Mouse (Mus musculus): ENCODE measurements around the gene Polr2l. TPM values are rescaled to one million over a fixed set of nuclear protein-coding genes. Genes with fewer than 3 reads are reported as not detected.

Gene Polr2l
- polyA plus RNA-seq, 1 experiment from 2014 or later: 72.9 TPM

- no peak overlapping the region for H3K9ac ChIP-seq (ENCODE audit: low read depth, low read length)
- H3K36me3 ChIP-seq (ENCODE audit: control insufficient read depth, insufficient read depth, low read length): peaks cover 7% of the 10 kb centered on the region
- no peak for ATAC-seq (replicated peaks; ENCODE audit: insufficient number of reproducible peaks, low FRiP score, low TSS enrichment)
- WGBS (ENCODE audit: insufficient replicate concordance): 75% methylated on average over 15 of the region's 15 CpGs
- no peak overlapping the region for H3K4me3 ChIP-seq (ENCODE audit: low read depth, low read length)
- H3K4me1 ChIP-seq (ENCODE audit: control insufficient read depth, insufficient read depth, low read length): peaks cover 28% of the 10 kb centered on the region
- H3K27ac ChIP-seq (ENCODE audit: low read depth, low read length): no peak overlapping the region
- H3K9me3 ChIP-seq (replicated peaks; ENCODE audit: control insufficient read depth, low read length): no peaks in the 10 kb centered on the region
- H3K4me2 ChIP-seq: no peak overlapping the region
- peaks cover 27% of the 10 kb centered on the region for H3K27me3 ChIP-seq (ENCODE audit: control insufficient read depth, insufficient read depth, low read length)
Measured at GRCm38 (mm10) chr7:141457986-141458660, 16.8 kb downstream of the Polr2l start.

GRCm38 (mm10) chr7:141457236-141457635 is 17.7 kb downstream of the Polr2l start:
- H3K36me3 ChIP-seq (ENCODE audit: control insufficient read depth, insufficient read depth, low read length): peaks cover 7% of the 10 kb centered on the region
- no peaks in the 10 kb centered on the region for H3K9me3 ChIP-seq (replicated peaks; ENCODE audit: control insufficient read depth, low read length)
- H3K9ac ChIP-seq (ENCODE audit: low read depth, low read length): no peak overlapping the region
- peaks cover 25% of the 10 kb centered on the region; the same call in 1 of the 2 replicates for H3K4me1 ChIP-seq (ENCODE audit: control insufficient read depth, insufficient read depth, low read length)
- H3K27ac ChIP-seq (ENCODE audit: low read depth, low read length): no peak overlapping the region
- no peak overlapping the region for H3K4me3 ChIP-seq (ENCODE audit: low read depth, low read length)
- H3K4me2 ChIP-seq: no peak overlapping the region
- ATAC-seq (replicated peaks; ENCODE audit: insufficient number of reproducible peaks, low FRiP score, low TSS enrichment): no peak
- peaks cover 20% of the 10 kb centered on the region for H3K27me3 ChIP-seq (ENCODE audit: control insufficient read depth, insufficient read depth, low read length)
- WGBS (ENCODE audit: insufficient replicate concordance): 89% methylated on average over 14 of the region's 14 CpGs

DNA sequence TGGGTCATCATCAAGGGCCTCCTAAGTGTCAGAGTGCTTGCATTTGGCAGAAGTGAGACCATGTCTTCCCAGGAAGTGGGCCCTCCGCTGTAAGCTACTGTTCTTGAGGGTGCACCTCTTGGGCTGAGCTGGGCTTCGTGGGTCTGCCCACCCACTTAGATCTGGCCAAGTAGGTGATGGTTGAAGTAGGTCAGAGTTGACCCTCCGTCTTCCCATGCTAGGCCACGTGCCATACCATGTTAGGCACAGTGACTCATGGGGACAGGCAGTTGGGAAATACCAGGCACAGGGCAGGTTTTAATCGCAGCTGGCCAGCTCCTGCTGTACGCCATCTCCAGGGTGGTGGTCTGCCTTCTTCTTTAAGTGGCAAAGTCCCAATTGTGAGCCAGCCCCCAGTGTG is 18.2 kb downstream of the Polr2l start:
- Histone ChIP-seq H3K4me3 (ENCODE audit: low read depth, low read length) (0 out of 2 replicates have a peak overlapping the region, but pooled peaks have one; percentile 58), H3K9ac (ENCODE audit: low read depth, low read length) (no peak overlapping the region)
- no peak for ATAC-seq (replicated peaks; ENCODE audit: insufficient number of reproducible peaks, low FRiP score, low TSS enrichment)

GRCm38 (mm10) chr7:141455610-141456314 is 19.2 kb downstream of the Polr2l start:
- Histone ChIP-seq H3K27ac (ENCODE audit: low read depth, low read length) (peak overlapping the region; percentile 73), H3K9me3 (replicated peaks; ENCODE audit: control insufficient read depth, low read length) (no peaks in the 10 kb centered on the region)
- WGBS (ENCODE audit: insufficient replicate concordance): 2% methylated on average over 23 of the region's 23 CpGs

More for the DNA sequence above, 18.2 kb downstream of the Polr2l start:
- Histone ChIP-seq H3K27me3 (ENCODE audit: control insufficient read depth, insufficient read depth, low read length) (peaks cover 15% of the 10 kb centered on the region), H3K36me3 (ENCODE audit: control insufficient read depth, insufficient read depth, low read length) (peaks cover 11% of the 10 kb centered on the region), H3K27ac (ENCODE audit: low read depth, low read length) (no peak overlapping the region), H3K4me2 (peak overlapping the region; percentile 84; the same call in 1 of the 2 replicates), H3K9me3 (replicated peaks; ENCODE audit: control insufficient read depth, low read length) (no peaks in the 10 kb centered on the region), H3K4me1 (ENCODE audit: control insufficient read depth, insufficient read depth, low read length) (peaks cover 24% of the 10 kb centered on the region; the same call in 1 of the 2 replicates)
- 84% methylated on average over 6 of the region's 6 CpGs for WGBS (ENCODE audit: insufficient replicate concordance)

GRCm38 (mm10) chr7:141454967-141455551 is 19.9 kb downstream of the Polr2l start, which contains the start of gene Pnpla2:
Gene Pnpla2, plus strand, starts transcription at chr7:141455198.
- under 1% methylated on average over 43 of the region's 45 CpGs for WGBS (ENCODE audit: insufficient replicate concordance)
- Histone ChIP-seq H3K27ac (ENCODE audit: low read depth, low read length) (peak within 1 kb of the TSS; percentile 73), H3K27me3 (ENCODE audit: control insufficient read depth, insufficient read depth, low read length) (0 out of 2 replicates have a peak, but pooled peaks cover 2% of the 10 kb centered on the region), H3K36me3 (ENCODE audit: control insufficient read depth, insufficient read depth, low read length) (peaks cover 19% of the 10 kb centered on the region), H3K9me3 (replicated peaks; ENCODE audit: control insufficient read depth, low read length) (no peaks in the 10 kb centered on the region), H3K9ac (ENCODE audit: low read depth, low read length) (peak within 1 kb of the TSS; percentile 65), H3K4me1 (ENCODE audit: control insufficient read depth, insufficient read depth, low read length) (peaks cover 14% of the 10 kb centered on the region; the same call in 1 of the 2 replicates), H3K4me3 (ENCODE audit: low read depth, low read length) (peak within 1 kb of the TSS; percentile 58), H3K4me2 (peak within 1 kb of the TSS; percentile 84)
- peak; percentile 83 for ATAC-seq (replicated peaks; ENCODE audit: insufficient number of reproducible peaks, low FRiP score, low TSS enrichment)

More at GRCm38 (mm10) chr7:141455610-141456314, 19.2 kb downstream of the Polr2l start:
- Histone ChIP-seq H3K4me3 (ENCODE audit: low read depth, low read length) (peak overlapping the region; percentile 58), H3K4me2 (peak overlapping the region; percentile 84), H3K27me3 (ENCODE audit: control insufficient read depth, insufficient read depth, low read length) (peaks cover 6% of the 10 kb centered on the region), H3K4me1 (ENCODE audit: control insufficient read depth, insufficient read depth, low read length) (peaks cover 15% of the 10 kb centered on the region; the same call in 1 of the 2 replicates), H3K9ac (ENCODE audit: low read depth, low read length) (peak overlapping the region; percentile 65), H3K36me3 (ENCODE audit: control insufficient read depth, insufficient read depth, low read length) (peaks cover 16% of the 10 kb centered on the region)
- ATAC-seq (replicated peaks; ENCODE audit: insufficient number of reproducible peaks, low FRiP score, low TSS enrichment): peak; percentile 43

DNA sequence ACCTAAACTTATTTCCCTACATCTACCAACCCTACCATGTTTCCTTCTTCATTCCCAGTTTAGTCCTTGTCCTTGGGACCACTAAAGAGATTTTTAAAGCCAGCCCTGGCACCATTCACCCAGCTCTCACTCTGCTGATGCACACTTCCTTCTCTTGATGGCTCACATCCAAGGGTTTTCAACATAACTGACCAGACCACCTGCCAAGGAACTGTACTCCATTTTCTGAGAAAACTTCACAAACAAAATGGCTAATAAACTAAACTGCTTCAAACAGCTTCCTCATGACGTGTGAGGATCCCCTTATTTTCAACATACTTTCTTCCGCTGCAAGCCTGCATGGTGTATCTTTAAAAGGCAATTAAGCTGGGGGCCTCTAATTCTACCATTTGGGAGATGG is 21.3 kb downstream of the Polr2l start:
- Histone ChIP-seq H3K4me1 (ENCODE audit: control insufficient read depth, insufficient read depth, low read length) (peaks cover 16% of the 10 kb centered on the region), H3K4me2 (no peak overlapping the region), H3K9me3 (replicated peaks; ENCODE audit: control insufficient read depth, low read length) (no peaks in the 10 kb centered on the region), H3K9ac (ENCODE audit: low read depth, low read length) (no peak overlapping the region), H3K27ac (ENCODE audit: low read depth, low read length) (no peak overlapping the region), H3K36me3 (ENCODE audit: control insufficient read depth, insufficient read depth, low read length) (peaks cover 18% of the 10 kb centered on the region), H3K4me3 (ENCODE audit: low read depth, low read length) (no peak overlapping the region), H3K27me3 (ENCODE audit: control insufficient read depth, insufficient read depth, low read length) (no peaks in the 10 kb centered on the region)
- ATAC-seq (replicated peaks; ENCODE audit: insufficient number of reproducible peaks, low FRiP score, low TSS enrichment): no peak
- WGBS (ENCODE audit: insufficient replicate concordance): 75% methylated on average over 2 of the region's 2 CpGs

GRCm38 (mm10) chr7:141451928-141452327 is 23.0 kb downstream of the Polr2l start:
- H3K4me3 ChIP-seq (ENCODE audit: low read depth, low read length): no peak overlapping the region
- no peak overlapping the region for H3K4me2 ChIP-seq
- H3K36me3 ChIP-seq (ENCODE audit: control insufficient read depth, insufficient read depth, low read length): peaks cover 20% of the 10 kb centered on the region
- no peak overlapping the region for H3K27ac ChIP-seq (ENCODE audit: low read depth, low read length)
- no peak for ATAC-seq (replicated peaks; ENCODE audit: insufficient number of reproducible peaks, low FRiP score, low TSS enrichment)
- no peak overlapping the region for H3K9ac ChIP-seq (ENCODE audit: low read depth, low read length)
- H3K27me3 ChIP-seq (ENCODE audit: control insufficient read depth, insufficient read depth, low read length): no peaks in the 10 kb centered on the region
- H3K4me1 ChIP-seq (ENCODE audit: control insufficient read depth, insufficient read depth, low read length): peaks cover 22% of the 10 kb centered on the region
- H3K9me3 ChIP-seq (replicated peaks; ENCODE audit: control insufficient read depth, low read length): no peaks in the 10 kb centered on the region

- peaks cover 23% of the 10 kb centered on the region for H3K4me1 ChIP-seq (ENCODE audit: control insufficient read depth, insufficient read depth, low read length)
- H3K36me3 ChIP-seq (ENCODE audit: control insufficient read depth, insufficient read depth, low read length): peaks cover 20% of the 10 kb centered on the region
- peak within 1 kb of the TSS; percentile 80 for H3K4me2 ChIP-seq
- peak; percentile 86 for ATAC-seq (replicated peaks; ENCODE audit: insufficient number of reproducible peaks, low FRiP score, low TSS enrichment)
- 0% methylated on average over 63 of the region's 63 CpGs for WGBS (ENCODE audit: insufficient replicate concordance)
- no peaks in the 10 kb centered on the region for H3K27me3 ChIP-seq (ENCODE audit: control insufficient read depth, insufficient read depth, low read length)
- peak within 1 kb of the TSS; percentile 88 for H3K9ac ChIP-seq (ENCODE audit: low read depth, low read length)
- H3K27ac ChIP-seq (ENCODE audit: low read depth, low read length): peak within 1 kb of the TSS; percentile 52
- H3K4me3 ChIP-seq (ENCODE audit: low read depth, low read length): peak within 1 kb of the TSS; percentile 83
- H3K9me3 ChIP-seq (replicated peaks; ENCODE audit: control insufficient read depth, low read length): no peaks in the 10 kb centered on the region
Measured at GRCm38 (mm10) chr7:141447110-141447991, 27.6 kb downstream of the Polr2l start, which contains the start of gene Rplp2. Gene Rplp2, plus strand, starts transcription at chr7:141447370.
